Mouse (Mus musculus) limb, embryonic 15.5 days (tissue): Measurements from ENCODE around the gene Col9a2. TPM values are rescaled to one million over a fixed set of nuclear protein-coding genes. Genes with fewer than 3 reads are reported as not detected.

Source experiments
- polyA plus RNA-seq: library from polyadenylated mRNA; unstranded; fragments of >200 nt; fragmentation: Nextera tagmentation; extraction: Ambion mirVana; gene quantifications from 2 replicates; pipeline ENCODE4 v1.2.1, GENCODE M21; 2015

Col9a2 gene
- polyA plus RNA-seq, 1 experiment from 2014 or later = 122 TPM

Other genes starting within 250 kb of the Col9a2 start
- 92.8 and 94.6 TPM in 2 replicates for gene Nfyc, start 207.8 kb upstream of the Col9a2 start, polyA plus RNA-seq
- gene Rims3, start 184.6 kb upstream of the Col9a2 start, polyA plus RNA-seq = 0.24 and 0.35 TPM in 2 replicates
- 25.8 and 26.8 TPM in 2 replicates for gene Exo5, start 114.4 kb upstream of the Col9a2 start, polyA plus RNA-seq
- 7.9 and 8.2 TPM in 2 replicates for gene Zfp69, start 87.7 kb upstream of the Col9a2 start, polyA plus RNA-seq
- 11.6 and 13.2 TPM in 2 replicates for gene Smap2, start 22.1 kb upstream of the Col9a2 start, polyA plus RNA-seq
- gene Zmpste24, start 58.9 kb downstream of the Col9a2 start, polyA plus RNA-seq = 27.9 and 30.7 TPM in 2 replicates
- gene Tmco2, start 69.8 kb downstream of the Col9a2 start, polyA plus RNA-seq = not detected in 2 replicates
- 21.5 and 27.3 TPM in 2 replicates for gene Rlf, start 175.7 kb downstream of the Col9a2 start, polyA plus RNA-seq